Mouse (Mus musculus): ENCODE results near the gene Chd1.
A peak's percentile ranks its signal among the peaks of the same experiment; 100 is the strongest.

DNA sequence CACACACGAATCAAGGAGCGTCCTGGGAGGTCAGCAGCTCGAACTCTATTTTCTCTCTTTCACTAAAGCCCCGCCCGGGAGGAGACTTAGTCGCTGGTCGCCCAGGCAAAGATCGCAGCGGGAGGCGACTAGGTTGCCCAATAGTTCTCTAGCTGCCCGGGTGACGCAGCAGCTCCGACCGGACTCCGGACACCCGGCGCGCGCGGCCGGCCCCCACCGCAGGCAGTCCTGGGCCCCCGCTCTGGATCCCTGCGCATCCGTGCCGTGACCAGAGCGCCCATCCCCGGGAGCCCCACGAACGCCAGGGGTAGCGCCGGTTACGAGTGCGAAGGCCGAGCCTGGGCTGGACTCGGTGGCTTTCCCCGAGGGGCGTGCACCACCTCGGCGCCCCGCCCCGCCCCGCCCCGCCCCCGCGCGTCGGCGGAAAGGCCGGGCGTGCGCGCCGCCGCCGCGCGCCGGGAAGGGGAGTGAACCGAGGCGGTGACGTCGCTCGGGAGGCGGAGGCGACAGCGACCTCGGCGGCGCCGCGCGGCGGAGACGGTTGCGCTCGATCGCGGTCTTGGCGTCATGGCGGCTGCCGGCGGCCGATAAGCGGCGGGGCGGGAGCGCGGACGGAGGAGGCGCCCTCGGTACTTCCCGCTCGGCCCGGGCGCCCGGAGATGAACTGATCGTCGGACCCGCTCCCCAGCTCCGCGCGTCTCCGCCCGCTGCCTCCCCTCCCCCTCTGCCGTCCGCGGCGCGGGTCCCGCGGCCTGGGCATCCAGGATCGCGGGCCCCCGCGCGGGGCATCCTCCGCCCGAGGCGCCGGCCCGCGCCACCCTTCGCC lies at the start of gene Chd1:
- 0 out of 2 replicates have a peak, but pooled peaks have one; percentile 2 for TF ChIP-seq CTCF (IDR thresholded peaks at IDR 0.05; ENCODE audit: low read depth, low read length)
- peak; percentile 66 for TF ChIP-seq POLR2A (IDR thresholded peaks at IDR 0.05; ENCODE audit: extremely low read depth, insufficient read depth, low read length)

All from liver, adult 2 months (tissue).